Mouse (Mus musculus) limb, embryonic 14.5 days (tissue): Measurements from ENCODE around the gene Rhob. TPM values are rescaled to one million over a fixed set of nuclear protein-coding genes. Genes with fewer than 3 reads are reported as not detected.

Experiments used
- ATAC-seq: fragments of 200-750 bp; cut with Nextera tagmentation; 2 replicates; pipeline ENCODE4 v1.8.0; 2017; ENCODE audit warnings: low read depth, moderate number of reproducible peaks, moderate TSS enrichment; ENCODE audit not compliant: low FRiP score
- DNase-seq: peaks from one replicate; pipeline ENCODE4 v3.0.0-alpha.2; 2015; ENCODE audit warnings: low spot score
- H3K27ac ChIP-seq: fragments of 300-500 bp; sonication (generic); replicated peaks from 2 replicates; pipeline ENCODE4 v1.5.1; 2014; ENCODE audit warnings: low read depth, mild to moderate bottlenecking, low read length, moderate library complexity, mixed read lengths
- H3K27me3 ChIP-seq: fragments of 300-500 bp; sonication (generic); 2 replicates; pipeline ENCODE4 v1.6.1; 2014; ENCODE audit warnings: low read length, mixed read lengths; ENCODE audit not compliant: control insufficient read depth, insufficient read depth
- H3K36me3 ChIP-seq: fragments of 300-500 bp; sonication (generic); 2 replicates; pipeline ENCODE4 v1.6.1; 2014; ENCODE audit warnings: mild to moderate bottlenecking, low read length, moderate library complexity, mixed read lengths; ENCODE audit not compliant: control insufficient read depth, insufficient read depth
- H3K4me1 ChIP-seq: fragments of 300-500 bp; sonication (generic); 2 replicates; pipeline ENCODE4 v1.6.1; 2014; ENCODE audit warnings: antibody characterized with exemption, low read length, mixed read lengths; ENCODE audit not compliant: control insufficient read depth, insufficient read depth
- H3K4me2 ChIP-seq: fragments of 300-500 bp; sonication (generic); replicated peaks from 2 replicates; pipeline ENCODE4 v1.6.1; 2014; ENCODE audit warnings: low read depth, mild to moderate bottlenecking, low read length, moderate library complexity; ENCODE audit not compliant: severe bottlenecking
- H3K4me3 ChIP-seq: fragments of 300-500 bp; sonication (generic); replicated peaks from 2 replicates; pipeline ENCODE4 v1.5.1; 2014; ENCODE audit warnings: low read length
- H3K9ac ChIP-seq: fragments of 300-500 bp; sonication (generic); 2 replicates; pipeline ENCODE4 v1.6.1; 2014; ENCODE audit warnings: mild to moderate bottlenecking, low read depth, low read length, moderate library complexity; ENCODE audit not compliant: severe bottlenecking
- H3K9me3 ChIP-seq: fragments of 300-500 bp; sonication (generic); 2 replicates; pipeline ENCODE4 v1.6.1; 2016; ENCODE audit warnings: low read length; ENCODE audit not compliant: control insufficient read depth
- POLR2A ChIP-seq: fragments of 200-500 bp; IDR thresholded peaks from 2 replicates; pipeline ENCODE4 v1.8.0; 2012; ENCODE audit warnings: inconsistent platforms, mild to moderate bottlenecking, moderate library complexity, borderline replicate concordance; ENCODE audit not compliant: insufficient read depth, insufficient read length; ENCODE audit errors: extremely low read depth
- WGBS: fragments of 180-500 bp; shearing (Covaris S2); extraction: QIAGEN DNeasy Blood & Tissue Kit; methylation state at CpG from one replicate; pipeline ENCODE4 v1.1.7; 2014; 5-methylcytosine and 5-hydroxymethylcytosine counted together
- polyA plus RNA-seq, 2 experiments: library from polyadenylated mRNA; depleted of rRNA in 1 of 2; stranded (reverse) in 1 of 2; unstranded in 1 of 2; fragments of >200 nt; fragmentation: Nextera tagmentation in 1 of 2; extraction: Ambion mirVana in 1 of 2; gene quantifications; 2 replicates each; pipeline versions ENCODE4 v1.2.1 to v1.2.3; 2012 to 2014

Rhob gene
- polyA plus RNA-seq, 2 experiments = 75.7 to 177 TPM

GRCm38 (mm10) chr12:8539471-8539870 is 39.7 kb upstream of the Rhob start:
- Histone ChIP-seq H3K27me3 (no peaks in the 10 kb centered on the region), H3K9me3 (no peaks in the 10 kb centered on the region), H3K36me3 (no peaks in the 10 kb centered on the region), H3K4me1 (no peaks in the 10 kb centered on the region), H3K4me2 (no peak overlapping the region), H3K9ac (no peak overlapping the region), H3K27ac (no peak overlapping the region), H3K4me3 (no peak overlapping the region)
- no peak for TF ChIP-seq POLR2A
- ATAC-seq (no peak), DNase-seq (no peak)
- WGBS = 87% methylated on average over 13 of the region's 13 CpGs

GRCm38 (mm10) chr12:8537291-8537690 is 37.5 kb upstream of the Rhob start:
- no peak overlapping the region for H3K27ac ChIP-seq
- H3K27me3 ChIP-seq = no peaks in the 10 kb centered on the region
- H3K4me1 ChIP-seq = no peaks in the 10 kb centered on the region
- no peak overlapping the region for H3K4me2 ChIP-seq
- ATAC-seq (no peak), DNase-seq (no peak)
- no peak overlapping the region for H3K4me3 ChIP-seq
- H3K9ac ChIP-seq = no peak overlapping the region
- H3K9me3 ChIP-seq = no peaks in the 10 kb centered on the region
- WGBS = 90% methylated on average over 5 of the region's 5 CpGs
- no peaks in the 10 kb centered on the region for H3K36me3 ChIP-seq
- TF ChIP-seq POLR2A = no peak

- Histone ChIP-seq H3K36me3 (no peaks in the 10 kb centered on the region), H3K9me3 (no peaks in the 10 kb centered on the region), H3K27me3 (no peaks in the 10 kb centered on the region), H3K27ac (no peak overlapping the region), H3K9ac (no peak overlapping the region), H3K4me2 (no peak overlapping the region), H3K4me1 (no peaks in the 10 kb centered on the region), H3K4me3 (no peak overlapping the region)
- DNase-seq (no peak), ATAC-seq (no peak)
- TF ChIP-seq POLR2A = no peak
- WGBS = 63% methylated on average over 9 of the region's 9 CpGs
Measured at GRCm38 (mm10) chr12:8536221-8536965, 36.6 kb upstream of the Rhob start.

GRCm38 (mm10) chr12:8535596-8535995 is 35.8 kb upstream of the Rhob start:
- no peak for DNase-seq
- Histone ChIP-seq H3K4me2 (no peak overlapping the region), H3K36me3 (no peaks in the 10 kb centered on the region), H3K4me1 (no peaks in the 10 kb centered on the region), H3K9ac (no peak overlapping the region), H3K27ac (no peak overlapping the region), H3K27me3 (no peaks in the 10 kb centered on the region), H3K4me3 (no peak overlapping the region), H3K9me3 (no peaks in the 10 kb centered on the region)
- 85% methylated on average over 7 of the region's 7 CpGs for WGBS
- TF ChIP-seq POLR2A = no peak
- no peak; the same call in 1 of the 2 replicates for ATAC-seq

GRCm38 (mm10) chr12:8534915-8535314 is 35.1 kb upstream of the Rhob start:
- TF ChIP-seq POLR2A = no peak
- ATAC-seq (no peak), DNase-seq (no peak)
- WGBS = 57% methylated on average over 1 of the region's 1 CpGs
- H3K9ac ChIP-seq = no peak overlapping the region
- H3K4me1 ChIP-seq = no peaks in the 10 kb centered on the region
- H3K4me2 ChIP-seq = no peak overlapping the region
- no peaks in the 10 kb centered on the region for H3K9me3 ChIP-seq
- no peak overlapping the region for H3K4me3 ChIP-seq
- H3K36me3 ChIP-seq = no peaks in the 10 kb centered on the region
- no peak overlapping the region for H3K27ac ChIP-seq
- no peaks in the 10 kb centered on the region for H3K27me3 ChIP-seq
